Mouse (Mus musculus) adrenal gland, postnatal 10 days (tissue): Measurements from ENCODE around the gene Rras. TPM values are rescaled to one million over a fixed set of nuclear protein-coding genes. Genes with fewer than 3 reads are reported as not detected.

ENCODE experiments used
- DNase-seq: peaks from one replicate; pipeline ENCODE4 v3.0.0; 2021; ENCODE audit warnings: mixed read lengths
- long read RNA-seq, 2 experiments: library from polyadenylated mRNA; stranded (forward); transcript quantifications; one replicate each; pipeline ENCODE4 v2.0.0; 2021
- total RNA-seq, 2 experiments: library from RNA; stranded (reverse); gene quantifications; 2 replicates each; pipeline ENCODE4 v1.2.3; 2021

The Rras gene
- 10 to 100 TPM; 57.6 to 60.2 TPM for total RNA-seq
- long read RNA-seq, experiment 1, transcript Rras-201 (6 exons, 995 nt) = major isoform, 84 of 89 reads
- long read RNA-seq, experiment 1, partial matches to known transcripts = 0 of 89 reads
- long read RNA-seq, experiment 1, other reads (novel, unspliced or antisense) = 5 of 89 reads
- long read RNA-seq, experiment 2, transcript Rras-201 (6 exons, 995 nt) = major isoform, 42 of 42 reads
- long read RNA-seq, experiment 2, partial matches to known transcripts = 0 of 42 reads
- long read RNA-seq, experiment 2, other reads (novel, unspliced or antisense) = 0 of 42 reads

DNA sequence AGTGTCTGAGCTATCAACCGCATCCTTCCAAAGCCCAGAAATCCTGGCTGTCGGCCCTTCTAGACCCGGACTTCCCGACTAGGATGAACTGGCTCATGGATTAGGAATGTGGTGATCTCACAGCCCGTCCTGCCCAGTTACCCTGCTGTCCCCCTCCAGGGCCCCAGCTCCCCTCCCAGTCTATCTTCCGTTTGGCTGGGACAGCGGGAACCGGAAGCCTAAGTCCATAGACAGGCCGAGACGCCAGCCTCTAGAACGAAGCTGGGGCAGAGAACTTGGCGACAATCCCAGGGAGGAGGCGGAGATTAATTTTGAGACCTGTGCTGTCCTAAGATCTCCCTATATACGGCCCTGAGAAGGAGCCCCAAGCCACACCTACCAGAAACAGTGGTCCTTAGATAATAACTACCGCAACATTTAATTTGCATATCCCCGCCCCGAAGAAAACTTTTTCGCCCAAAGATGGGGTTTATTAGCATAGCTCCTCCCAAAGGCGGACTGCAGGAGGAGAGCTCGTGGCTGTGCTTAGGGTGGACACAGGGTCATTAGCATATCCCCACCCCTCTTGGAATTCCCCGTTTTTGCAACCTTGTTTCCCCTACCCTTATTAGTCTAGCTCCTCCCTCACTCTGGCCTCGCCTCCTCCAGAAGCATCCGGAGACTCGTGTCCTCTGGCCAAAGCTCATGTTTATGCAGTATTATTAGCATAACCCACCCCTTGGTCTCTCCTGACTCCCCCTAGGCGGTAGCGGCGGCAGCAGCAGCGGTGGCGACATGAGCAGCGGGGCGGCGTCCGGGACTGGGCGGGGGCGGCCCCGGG, at the start of gene Rras:
Gene Rras, plus strand, starts transcription at position 720 of the 820 bp plus-strand sequence.
- DNase-seq = peak; percentile 92

DNA sequence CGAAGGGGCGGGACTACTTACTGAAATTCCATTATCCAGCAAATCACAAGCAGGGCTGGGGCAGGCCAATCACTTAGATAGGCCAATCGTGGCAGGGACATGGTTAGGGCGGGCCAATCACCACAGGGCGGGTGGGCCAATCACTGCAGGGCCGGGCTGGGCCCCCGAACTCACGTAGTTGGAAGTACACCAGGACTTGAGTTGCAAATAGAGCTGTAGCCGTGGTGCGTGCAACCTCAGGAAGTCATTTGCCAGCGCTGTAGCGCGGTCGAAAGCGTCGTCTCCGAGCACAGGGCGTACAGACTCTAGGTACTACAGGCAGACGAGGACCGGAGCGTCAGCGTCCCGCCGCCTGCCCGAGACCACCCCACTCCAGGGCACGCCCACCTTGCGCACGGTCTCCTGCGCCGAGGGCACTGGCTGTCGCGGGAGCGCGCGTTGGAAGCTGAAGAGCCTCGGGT, 47.5 kb upstream of the Rras start:
- DNase-seq = peak; percentile 91

DNA sequence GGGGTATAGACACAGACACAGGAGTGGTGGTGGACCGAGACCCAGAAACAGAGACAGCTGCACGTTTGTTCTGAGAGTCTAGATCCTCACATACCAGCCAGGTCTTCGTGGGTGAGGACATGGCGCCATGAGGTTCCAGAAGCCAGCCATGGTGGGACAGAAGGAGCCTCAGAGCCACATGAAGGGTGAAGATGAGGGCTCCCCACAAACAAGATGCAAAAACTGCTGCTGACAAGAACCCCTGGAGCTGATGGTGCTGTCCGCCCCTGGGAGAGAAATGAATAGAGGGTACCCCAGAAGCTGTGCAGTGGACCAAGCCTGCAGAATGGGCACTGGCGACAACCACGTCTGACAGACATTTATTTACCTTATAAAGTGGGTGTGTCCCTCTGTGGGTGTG, 46.6 kb upstream of the Rras start:
- DNase-seq = no peak

DNA sequence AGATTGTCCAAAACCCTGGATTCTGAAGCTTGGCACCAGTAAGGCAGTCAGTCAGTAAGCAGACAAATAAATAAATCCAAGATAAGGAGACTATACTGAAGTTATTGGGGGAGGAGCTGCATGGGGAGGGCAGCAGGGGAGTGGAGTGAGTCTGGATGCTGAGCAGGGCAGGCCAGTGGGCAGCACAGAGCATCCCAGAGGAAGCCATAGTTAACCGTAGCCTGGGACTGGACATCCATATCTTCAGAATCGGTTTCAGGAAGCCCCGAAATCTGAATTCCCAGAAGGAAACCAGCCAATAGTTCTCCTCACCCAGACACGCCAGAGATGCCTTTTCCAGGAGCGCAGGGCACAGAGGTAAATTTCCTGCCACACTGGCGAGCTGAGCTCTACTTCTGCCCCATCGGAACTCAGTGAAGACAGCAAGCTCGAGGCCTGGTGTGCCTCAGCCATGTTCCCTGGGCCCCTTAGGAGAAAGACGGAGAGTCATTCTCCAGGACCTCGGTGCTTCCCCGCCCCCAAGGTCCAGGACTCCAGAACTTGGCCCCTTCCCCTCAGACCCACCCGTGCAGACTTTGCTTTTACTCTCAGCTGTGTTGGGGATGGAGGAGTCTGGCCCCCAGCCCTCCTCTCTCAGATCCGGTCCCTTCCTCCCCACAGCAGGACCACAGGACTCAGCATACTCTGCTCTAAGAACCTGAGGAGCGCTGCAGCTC, 44.2 kb upstream of the Rras start:
- no peak for DNase-seq

DNA sequence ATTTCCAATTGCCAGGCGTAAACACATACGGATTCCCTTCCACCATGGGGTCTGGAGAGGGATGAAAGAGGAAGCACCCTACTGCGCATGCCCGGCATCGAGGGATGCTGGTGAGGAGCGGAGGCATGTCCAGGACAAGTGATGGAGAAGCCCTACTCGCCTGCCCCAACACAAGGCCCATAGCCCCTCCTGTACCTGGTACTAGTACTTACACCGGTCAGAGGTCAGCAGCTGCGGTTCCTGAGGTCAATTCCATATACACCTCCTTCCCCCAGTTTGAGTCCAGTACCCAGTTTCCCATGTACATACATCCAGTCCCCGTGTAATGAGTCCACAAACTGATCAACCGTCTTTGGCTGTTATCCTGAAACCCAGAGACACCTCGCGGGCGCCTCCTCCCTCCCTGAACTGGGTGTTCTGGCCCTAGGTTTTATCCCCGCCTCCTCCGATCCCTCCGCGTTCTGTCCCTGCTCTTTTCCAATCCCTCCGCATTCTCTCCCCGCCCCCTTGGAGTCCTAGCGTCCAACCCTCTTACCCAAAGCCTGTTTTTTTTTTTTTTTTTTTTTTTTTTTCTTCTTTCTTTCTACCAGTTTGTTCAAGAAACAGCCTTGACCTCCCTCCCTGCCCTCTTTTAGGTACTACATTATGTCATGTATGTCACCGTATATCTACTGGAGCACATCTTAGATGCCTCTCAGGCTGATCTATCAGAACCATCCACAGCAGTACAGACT, 43.2 kb upstream of the Rras start, which contains the start of gene Cpt1c:
Gene Cpt1c, minus strand, starts transcription at position 469 of the 734 bp plus-strand sequence.
- peak; percentile 85 for DNase-seq

DNA sequence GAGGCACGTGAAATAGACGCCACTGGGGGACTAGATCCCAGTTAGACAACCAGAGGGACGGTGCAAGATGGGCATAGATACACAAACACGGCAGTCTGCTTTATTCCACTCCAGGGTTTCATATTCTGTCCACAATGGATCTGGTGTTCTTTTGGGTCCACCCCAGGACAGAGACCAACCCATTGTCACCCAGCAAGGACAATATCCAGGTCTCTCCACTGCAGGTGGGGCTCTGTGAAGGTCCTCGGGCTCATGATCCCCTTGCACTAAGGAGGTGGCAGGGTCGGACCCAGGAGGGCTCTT, 42.7 kb upstream of the Rras start:
- no peak for DNase-seq

DNA sequence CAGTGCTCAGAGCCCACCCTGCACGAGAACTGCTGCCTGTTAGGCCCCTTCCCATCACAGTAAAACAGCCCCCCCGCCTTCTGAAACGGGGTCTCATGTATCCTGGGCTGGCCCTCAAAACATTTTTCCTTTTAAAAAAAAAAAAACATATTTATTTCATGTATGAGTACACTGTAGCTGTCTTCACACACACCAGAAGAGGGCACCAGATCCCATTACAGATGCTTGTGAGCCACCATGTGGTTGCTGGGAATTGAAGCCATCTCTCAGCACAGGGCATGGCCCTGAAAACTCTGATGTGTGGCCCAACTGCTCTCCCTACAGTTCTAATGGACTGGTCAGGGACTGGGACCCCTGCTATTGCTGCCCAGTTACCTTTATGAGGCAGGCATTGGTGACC, 39.5 kb upstream of the Rras start:
- DNase-seq = no peak

DNA sequence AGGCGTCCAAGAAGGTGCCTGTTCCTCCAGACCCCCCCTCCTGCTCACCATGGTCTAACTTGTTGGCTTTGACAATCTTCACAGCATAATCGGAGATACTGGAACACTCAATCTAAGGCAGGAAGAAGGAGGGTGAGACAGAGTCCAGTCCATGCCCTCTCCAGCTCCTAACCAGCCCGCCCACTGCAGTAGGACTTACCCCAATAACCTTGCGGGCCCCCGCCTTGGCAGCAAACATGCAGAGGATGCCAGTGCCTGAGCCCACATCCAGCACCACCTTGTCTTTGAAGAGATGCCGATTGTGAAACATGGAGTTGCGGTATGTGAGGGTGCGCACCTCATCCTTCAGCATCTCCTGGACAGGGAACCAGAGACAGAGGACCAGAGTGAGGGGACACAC, 36.2 kb upstream of the Rras start:
- no peak for DNase-seq

DNA sequence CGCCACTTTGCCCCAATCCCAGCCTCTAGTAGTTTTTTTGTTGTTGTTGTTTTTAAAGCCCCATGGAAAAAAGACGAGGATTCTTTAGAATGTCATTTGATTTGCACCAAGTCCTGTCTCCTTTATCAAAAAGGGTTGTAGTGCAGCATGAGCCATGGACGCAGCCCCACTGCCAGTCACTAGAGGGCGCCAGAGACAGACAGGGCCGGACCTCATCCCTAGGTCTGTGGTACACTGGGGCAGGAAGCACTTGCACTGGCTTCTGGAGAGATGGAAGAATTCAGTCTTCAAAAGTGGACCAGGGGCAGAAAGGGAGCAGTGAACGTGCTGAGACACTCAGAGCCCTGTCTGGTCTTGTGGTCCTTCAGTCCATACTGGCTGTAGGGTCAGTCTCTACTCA, 34.7 kb upstream of the Rras start:
- peak; percentile 95 for DNase-seq

DNA sequence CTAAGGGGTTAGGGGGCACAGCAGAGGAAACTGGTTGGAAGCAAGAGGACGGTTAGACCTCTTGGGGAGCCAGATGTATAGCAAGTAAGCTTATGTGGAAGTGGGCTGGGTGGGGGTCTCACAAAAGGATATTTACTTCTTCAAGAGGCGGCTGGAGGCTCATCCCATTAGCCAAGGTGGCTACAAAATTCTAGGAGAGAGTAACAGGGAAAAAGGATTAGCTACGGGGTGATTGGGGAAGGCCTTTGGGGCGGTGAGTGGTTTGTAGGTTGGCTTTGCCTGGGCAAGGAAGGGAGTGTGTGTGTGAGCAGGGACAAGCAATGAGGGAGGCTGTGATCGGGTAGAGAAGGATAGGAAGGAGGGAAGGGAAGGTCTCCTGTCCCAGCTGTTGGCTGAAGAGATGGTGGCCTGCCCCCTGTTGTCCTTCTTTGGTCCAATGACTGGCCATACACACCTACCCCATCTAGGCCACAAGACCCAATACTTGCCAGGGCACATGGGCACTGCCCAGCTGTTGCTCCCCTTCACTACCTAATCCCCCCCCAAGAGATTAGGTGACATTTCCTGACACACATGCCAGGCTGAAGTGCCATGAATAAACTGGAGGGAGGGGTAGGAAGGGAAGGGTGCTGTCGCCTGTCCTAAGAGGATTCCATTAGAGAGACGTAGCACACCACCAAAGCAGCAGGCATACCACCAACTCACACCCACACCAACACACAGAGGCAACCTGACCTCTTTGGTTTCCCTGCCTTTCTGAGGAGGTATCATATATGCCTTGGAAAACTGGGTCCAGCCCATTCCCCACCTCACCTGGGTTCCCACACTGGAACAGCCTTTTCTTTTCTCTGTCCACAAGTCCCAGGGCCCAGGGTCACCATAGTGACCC, 33.6 kb upstream of the Rras start:
- DNase-seq = no peak

DNA sequence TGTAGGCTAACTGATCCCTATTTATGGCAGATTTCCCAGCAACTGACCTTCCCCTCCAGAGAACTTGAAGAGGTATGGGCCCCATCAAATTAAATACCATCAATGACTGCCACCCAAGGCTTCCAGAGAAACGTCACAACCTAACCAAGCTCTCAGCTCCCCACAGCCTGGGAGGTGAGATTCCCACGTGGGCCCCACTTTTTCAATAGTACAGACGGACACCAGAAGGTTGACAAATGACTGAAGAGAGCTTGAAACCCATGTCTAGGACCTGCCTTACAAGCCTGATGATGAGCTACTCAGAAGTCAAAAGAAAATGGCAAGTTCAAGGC, 33.0 kb upstream of the Rras start:
- DNase-seq = no peak

DNA sequence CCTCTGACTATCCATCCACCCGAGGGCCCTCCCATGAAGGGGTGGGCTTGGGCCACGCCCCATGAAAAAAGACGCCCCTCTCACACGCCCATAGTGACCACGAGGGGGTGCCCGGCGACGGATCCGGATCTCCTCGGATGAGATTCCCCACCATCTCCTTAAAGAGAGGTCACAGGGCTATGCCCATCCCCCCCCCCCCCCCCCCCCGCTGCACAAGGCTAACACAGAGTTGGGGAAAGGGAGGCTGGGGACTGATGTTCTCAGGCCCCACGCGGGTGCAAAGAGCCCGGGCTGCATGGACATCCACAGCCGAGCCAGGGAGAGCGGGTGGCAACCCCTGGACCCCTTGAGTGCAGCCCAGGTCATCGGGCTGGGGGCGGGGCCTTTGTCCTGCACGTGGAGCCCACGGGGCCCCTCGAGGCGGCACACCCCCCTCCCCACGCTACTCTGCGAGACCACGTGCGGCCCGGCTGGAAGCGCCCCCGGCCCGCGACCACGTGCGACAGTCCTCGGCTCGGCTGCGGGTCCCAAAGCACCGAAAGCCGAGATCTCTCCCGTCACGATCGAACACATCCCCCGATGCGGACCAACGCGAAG, 32.1 kb upstream of the Rras start:
- peak; percentile 80 for DNase-seq

DNA sequence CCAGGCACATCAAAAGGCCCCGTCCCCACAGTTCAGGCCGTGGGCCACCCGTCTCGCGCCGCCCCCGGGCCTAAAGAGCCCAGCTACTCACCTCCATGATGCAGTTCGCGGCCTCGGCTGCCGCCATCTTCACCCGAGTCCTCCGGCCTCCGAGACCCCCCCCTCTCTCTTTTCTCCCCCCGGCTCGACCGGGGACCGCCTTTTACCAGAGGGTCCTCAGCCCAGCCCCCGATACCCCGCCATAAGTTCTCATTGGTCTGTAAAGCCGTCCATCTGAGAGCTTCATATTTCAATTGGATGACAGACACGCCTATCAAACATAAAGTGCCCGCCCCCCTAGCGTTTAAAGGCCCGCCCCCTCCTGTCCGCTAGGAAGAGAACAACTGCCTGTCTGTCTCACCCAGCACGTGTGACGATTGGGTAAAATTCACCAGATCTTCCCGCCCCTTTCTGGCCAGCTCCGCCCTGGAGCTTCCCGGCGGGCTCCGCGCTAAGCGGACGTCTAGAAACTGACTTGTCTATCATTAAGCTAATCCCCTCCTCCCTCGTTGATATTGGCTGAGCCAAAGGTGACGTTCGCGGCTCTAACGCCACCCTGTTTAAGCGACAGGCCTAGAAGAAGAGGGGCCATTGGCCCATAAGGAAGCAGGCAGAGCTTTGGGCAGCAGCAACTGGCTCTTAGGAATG, 31.4 kb upstream of the Rras start, which contains the start of gene Prmt1:
Gene Prmt1, minus strand, starts transcription at position 377 of the 687 bp plus-strand sequence.
- peak; percentile 97 for DNase-seq

DNA sequence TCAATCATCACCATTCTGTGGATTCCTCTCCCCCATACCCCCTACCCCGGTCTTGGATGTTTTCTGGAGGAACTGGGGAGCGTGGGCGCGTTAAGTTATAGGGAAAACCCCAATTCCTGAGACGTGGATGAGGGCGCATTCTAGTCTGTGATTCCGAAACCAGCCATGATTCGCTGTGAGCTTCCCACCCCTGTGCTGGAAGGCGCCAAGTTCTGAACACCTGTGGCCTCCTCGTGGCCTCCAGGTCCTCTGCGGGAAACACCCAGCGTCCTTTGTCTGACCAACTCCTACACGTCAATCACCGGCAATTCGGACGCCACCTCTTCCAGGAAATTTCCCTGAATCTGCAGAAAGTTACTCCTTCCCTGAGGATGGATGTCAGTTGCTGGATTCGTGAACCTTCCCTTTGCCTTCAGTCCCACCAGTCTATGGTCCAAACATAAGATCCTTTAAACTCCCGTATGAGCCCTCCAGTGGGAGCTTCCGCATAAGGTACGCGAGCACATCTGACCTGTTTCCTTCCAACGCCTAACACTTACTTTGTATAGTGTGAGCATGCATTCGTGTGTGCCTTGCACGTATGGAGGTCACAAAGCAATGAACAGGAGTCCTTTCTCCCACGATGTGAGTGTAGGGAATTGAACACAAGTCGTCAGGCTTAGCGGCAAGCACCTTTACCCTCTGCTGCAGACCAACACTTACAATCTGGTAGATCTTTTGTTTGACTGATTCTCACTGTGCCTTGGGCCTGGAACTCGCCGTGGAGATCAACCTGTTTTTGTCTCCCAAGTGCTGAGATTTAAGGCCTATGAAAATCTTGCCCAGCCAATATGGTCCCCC, 30.7 kb upstream of the Rras start:
- DNase-seq = no peak

DNA sequence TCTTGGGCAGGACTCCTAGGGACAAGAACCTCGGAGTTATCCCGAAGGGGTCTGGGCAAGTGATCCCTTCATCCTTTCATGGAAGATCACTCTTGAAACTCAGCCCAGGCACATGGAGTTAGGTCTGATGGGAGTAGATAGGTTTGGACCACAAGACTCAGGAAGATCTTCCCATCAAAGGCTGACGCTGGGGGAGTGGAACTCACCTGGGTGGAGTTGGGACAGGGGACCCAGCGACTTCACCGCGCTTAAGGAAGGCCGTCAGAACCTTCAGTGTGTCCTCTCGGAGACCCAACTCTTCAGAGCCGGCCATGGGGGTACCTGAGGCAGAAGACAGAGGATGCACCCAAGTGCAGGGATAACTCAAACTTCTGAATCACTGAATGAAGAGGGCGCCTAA, 21.1 kb upstream of the Rras start:
- DNase-seq = no peak

DNA sequence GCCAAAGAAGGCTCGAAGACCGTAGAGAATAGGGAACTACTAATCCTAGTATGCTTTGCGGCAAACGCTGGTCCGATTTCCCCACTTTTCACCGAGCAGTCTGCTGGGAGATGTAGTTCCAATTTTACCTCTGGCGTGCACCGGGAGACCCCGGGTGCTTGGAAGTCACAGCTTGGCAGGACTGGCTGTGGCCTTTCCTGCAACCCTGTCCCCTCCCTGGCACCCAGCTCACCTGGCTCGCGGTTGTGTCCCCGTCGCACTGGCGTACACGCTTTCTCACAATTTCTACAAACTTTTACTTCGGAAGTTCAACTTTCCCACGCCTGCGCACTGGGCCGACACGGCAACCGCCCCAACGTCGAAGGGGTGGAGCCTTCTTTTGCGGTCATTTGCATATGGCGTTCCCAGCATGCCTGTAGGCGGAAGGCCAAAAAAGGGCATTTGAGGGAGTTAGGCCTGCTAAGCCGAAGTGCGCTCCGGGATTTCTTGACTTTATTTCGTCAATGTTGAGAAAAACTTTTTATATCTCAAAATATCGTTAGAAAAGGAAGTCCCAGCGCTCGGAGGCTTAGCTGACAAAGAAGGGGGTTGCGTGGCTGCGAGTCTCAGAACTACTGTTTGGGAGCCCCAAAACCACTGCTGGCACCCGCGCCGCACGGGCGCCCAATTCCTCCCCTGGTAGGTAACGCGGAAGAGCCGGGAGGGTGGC, 20.4 kb upstream of the Rras start, which contains the start of gene Irf3:
Gene Irf3, plus strand, starts transcription at position 418 of the 709 bp plus-strand sequence.
- DNase-seq = peak; percentile 96

DNA sequence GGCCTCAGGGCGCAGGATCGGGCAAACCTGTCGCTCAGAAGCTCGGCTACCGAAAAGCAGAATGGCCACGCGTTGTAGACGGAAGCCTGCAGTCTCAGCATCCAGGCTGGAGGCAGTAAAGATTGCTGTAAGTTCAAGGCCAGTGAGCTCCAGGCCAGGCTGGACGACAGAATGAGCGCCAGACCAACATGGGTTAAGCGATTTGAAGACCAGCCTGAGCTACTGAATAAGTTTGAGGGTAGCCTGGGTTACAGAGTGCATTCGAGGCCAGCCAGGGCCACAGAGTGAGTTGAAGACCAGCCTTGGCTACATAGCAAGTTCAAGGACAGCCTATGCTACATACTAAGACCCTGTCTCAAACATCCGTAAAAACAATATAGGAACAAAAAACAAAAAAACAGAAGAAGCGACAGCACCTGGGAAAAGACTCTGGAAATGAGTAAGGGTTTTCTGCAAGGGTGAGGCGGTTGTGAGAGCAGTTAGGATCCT, 19.8 kb upstream of the Rras start:
- DNase-seq = no peak

DNA sequence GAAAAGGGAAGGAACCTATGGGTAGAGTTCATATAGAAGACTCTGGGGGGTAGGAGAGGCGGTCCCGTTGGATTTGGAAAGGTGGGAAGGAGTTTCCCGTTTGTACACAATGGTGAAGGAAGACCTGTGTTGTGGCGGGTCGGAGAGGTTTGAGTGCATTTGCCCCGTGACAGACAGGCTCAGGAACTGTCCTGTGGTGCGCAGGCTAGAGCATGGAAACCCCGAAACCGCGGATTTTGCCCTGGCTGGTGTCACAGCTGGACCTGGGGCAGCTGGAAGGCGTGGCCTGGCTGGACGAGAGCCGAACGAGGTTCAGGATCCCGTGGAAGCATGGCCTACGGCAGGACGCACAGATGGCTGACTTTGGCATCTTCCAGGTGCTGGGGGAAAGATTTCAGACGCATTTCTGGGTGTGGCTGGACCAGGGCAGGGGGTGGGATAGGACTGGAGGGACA, 19.2 kb upstream of the Rras start, which contains the start of gene Bcl2l12:
Gene Bcl2l12, minus strand, starts transcription at position 212 of the 455 bp plus-strand sequence.
- peak; percentile 81 for DNase-seq
